Comparison of ENCODE assay signal across 12 mouse cellular contexts in genomic region chr7:113551742-113552463, GRCm38 (mm10).
"Had no signal": no experiment of that assay in that cellular context is flagged by ENCODE, and none has a peak within 500 bp of the region (broad histone marks: within the 10 kb centered on the region; RNA-seq: fewer than 3 reads in every experiment).

No protein-coding gene starts in this region.

- H3K9ac ChIP-seq: intestine, embryonic 15.5 days; kidney, embryonic 15.5 days; limb, embryonic 15.5 days; lung, embryonic 14.5 days; midbrain, embryonic 13.5 days had no signal

- H3K4me3 ChIP-seq: intestine, embryonic 15.5 days; kidney, embryonic 15.5 days; limb, embryonic 15.5 days; midbrain, embryonic 13.5 days had no signal

- H3K9me3 ChIP-seq: intestine, embryonic 15.5 days; kidney, embryonic 15.5 days; limb, embryonic 15.5 days; midbrain, embryonic 13.5 days had no signal

- ATAC-seq: intestine, embryonic 15.5 days; midbrain, embryonic 13.5 days had no signal

- H3K27ac ChIP-seq: intestine, embryonic 15.5 days; kidney, embryonic 15.5 days; limb, embryonic 15.5 days; midbrain, embryonic 13.5 days; stomach, postnatal 0 days had no signal

- H3K4me2 ChIP-seq: intestine, embryonic 15.5 days; kidney, embryonic 15.5 days; limb, embryonic 15.5 days; lung, embryonic 14.5 days; midbrain, embryonic 13.5 days had no signal

- H3K27me3 ChIP-seq: intestine, embryonic 15.5 days; kidney, embryonic 15.5 days; limb, embryonic 15.5 days; midbrain, embryonic 13.5 days had no signal

- H3K4me1 ChIP-seq: intestine, embryonic 15.5 days; kidney, embryonic 15.5 days; limb, embryonic 15.5 days; midbrain, embryonic 13.5 days had no signal

- DNase-seq: kidney, adult 2 months; kidney, postnatal 14 days; layer of hippocampus, postnatal 36 days; lung, embryonic 14.5 days; lung, postnatal 10 days; lung, postnatal 4 days; thymus, postnatal 14 days had no signal
